Mouse (Mus musculus): ENCODE measurements around the gene Rbm20. TPM values are rescaled to one million over a fixed set of nuclear protein-coding genes. Genes with fewer than 3 reads are reported as not detected.
"Not testable (repeated sequence)": the region's sequence is repeated elsewhere in the genome, so short reads cannot be mapped to it uniquely, and the experiment has no call there.

The Rbm20 gene
- total RNA-seq, 2 experiments from 2014 or later, result 1.4 to 2.1 TPM

GRCm38 (mm10) chr19:53902739-53903487 lies 225.8 kb downstream of the Rbm20 start:
- DNase-seq, result peak; percentile 96 to 97

- DNase-seq, result peak; percentile 57 to 73
These were observed 226.6 kb downstream of the Rbm20 start for GRCm38 (mm10) chr19:53903507-53904321.

- DNase-seq, result no peak
These were observed 227.9 kb downstream of the Rbm20 start for GRCm38 (mm10) chr19:53904833-53905480.

GRCm38 (mm10) chr19:53906033-53906702 lies 229.1 kb downstream of the Rbm20 start:
- DNase-seq, result no peak

GRCm38 (mm10) chr19:53906703-53907070 lies 229.6 kb downstream of the Rbm20 start:
- DNase-seq, result not testable (repeated sequence)

- DNase-seq, result no peak
These were observed 237.8 kb downstream of the Rbm20 start for GRCm38 (mm10) chr19:53914950-53915349.

Other genes with a start within 250 kb of the Rbm20 start
- 10 to 100 TPM; 16.1 to 29.8 TPM for gene Dusp5, start 148.2 kb upstream of the Rbm20 start, total RNA-seq (2021)
- 10 to 100 TPM; 74.1 to 79.8 TPM for gene Nutf2-ps1, start 88.2 kb upstream of the Rbm20 start, total RNA-seq (2021)
- gene Smc3, start 76.9 kb upstream of the Rbm20 start, total RNA-seq (2021), result 10 to 100 TPM; 32.5 TPM
- gene Pdcd4, start 214.9 kb downstream of the Rbm20 start, total RNA-seq (2021), result 100 to 1,000 TPM in 1 of 2 experiments, 10 to 100 TPM in 1; 83.2 to 121 TPM

Measured in adrenal gland, postnatal 36 days (tissue).